Mouse (Mus musculus) bone marrow macrophage, adult 2 months (primary cell): Measurements from ENCODE around the gene Aatk.

Source experiments
- CTCF ChIP-seq: IDR thresholded peaks from 2 replicates; pipeline ENCODE4 v1.5.1; 2012; ENCODE audit warnings: low read depth, mild to moderate bottlenecking, low read length, moderate library complexity
- POLR2A ChIP-seq: IDR thresholded peaks from 2 replicates; pipeline ENCODE4 v1.6.1; 2012; ENCODE audit warnings: mild to moderate bottlenecking, low read depth, low read length, borderline replicate concordance

DNA sequence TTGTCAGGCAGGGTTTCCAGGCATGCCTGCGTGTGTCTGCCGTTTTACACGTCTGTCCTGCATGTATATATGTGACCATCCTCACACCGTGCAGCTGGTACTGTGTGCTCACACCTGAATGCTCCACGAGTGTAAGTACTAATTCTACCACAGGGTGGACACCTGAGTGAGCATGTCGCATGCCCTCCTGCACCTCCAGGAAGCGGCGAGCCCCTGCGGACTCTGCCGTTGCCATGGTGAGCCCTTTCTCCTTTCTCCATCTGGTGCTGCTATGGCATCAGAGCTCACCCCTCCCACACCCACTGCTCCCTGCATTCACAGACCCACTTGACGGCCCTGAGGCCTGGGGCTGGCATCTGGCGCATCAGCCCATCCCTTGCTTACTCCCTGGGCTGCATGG is 24.1 kb downstream of the Aatk start:
- TF ChIP-seq POLR2A: no peak
- no peak for TF ChIP-seq CTCF
